Mouse (Mus musculus) forebrain, embryonic 10.5 days (tissue): ENCODE measurements around the gene Lsp1. TPM values are rescaled to one million over a fixed set of nuclear protein-coding genes. Genes with fewer than 3 reads are reported as not detected.

Experiments
- DNase-seq: peaks from one replicate; pipeline ENCODE4 v3.0.0-alpha.2; 2017; ENCODE audit warnings: low spot score; ENCODE audit errors: extremely low spot score
- H3K27ac ChIP-seq: fragments of 300-500 bp; sonication (generic); 2 replicates; pipeline ENCODE4 v1.5.1; 2016; ENCODE audit warnings: mild to moderate bottlenecking
- H3K27me3 ChIP-seq: fragments of 300-500 bp; sonication (generic); 2 replicates; pipeline ENCODE4 v1.6.1; 2016; ENCODE audit warnings: mild to moderate bottlenecking; ENCODE audit not compliant: poor library complexity, severe bottlenecking
- H3K36me3 ChIP-seq: fragments of 300-500 bp; sonication (generic); replicated peaks from 2 replicates; pipeline ENCODE4 v1.6.1; 2016; ENCODE audit warnings: mild to moderate bottlenecking, moderate library complexity
- H3K4me1 ChIP-seq: fragments of 300-500 bp; sonication (generic); 2 replicates; pipeline ENCODE4 v1.6.1; 2016
- H3K4me3 ChIP-seq: fragments of 300-500 bp; sonication (generic); 2 replicates; pipeline ENCODE4 v1.5.1; 2016; ENCODE audit warnings: mild to moderate bottlenecking, moderate library complexity
- H3K9me3 ChIP-seq: fragments of 300-500 bp; sonication (generic); 2 replicates; pipeline ENCODE4 v1.6.1; 2016; ENCODE audit warnings: mild to moderate bottlenecking, moderate library complexity
- WGBS: fragments of 180-500 bp; shearing (Covaris S2); methylation state at CpG from one replicate; pipeline ENCODE4 v1.1.7; 2016; 5-methylcytosine and 5-hydroxymethylcytosine counted together
- polyA plus RNA-seq: library from polyadenylated mRNA; unstranded; fragments of >200 nt; fragmentation: Nextera tagmentation; extraction: Ambion mirVana; gene quantifications from 2 replicates; pipeline ENCODE4 v1.2.1, GENCODE M21; 2016

The Lsp1 gene
- polyA plus RNA-seq, 1 experiment from 2014 or later: 12.0 TPM

GRCm38 (mm10) chr7:142520331-142520730 is 59.7 kb downstream of the Lsp1 start:
- Histone ChIP-seq H3K27me3 (no peaks in the 10 kb centered on the region), H3K4me1 (peaks cover 47% of the 10 kb centered on the region), H3K27ac (0 out of 2 replicates have a peak overlapping the region, but pooled peaks have one; percentile 3), H3K4me3 (no peak overlapping the region), H3K36me3 (no peaks in the 10 kb centered on the region), H3K9me3 (no peaks in the 10 kb centered on the region)
- DNase-seq: no peak
- 92% methylated on average over 4 of the region's 4 CpGs for WGBS

GRCm38 (mm10) chr7:142522352-142522751 is 61.7 kb downstream of the Lsp1 start:
- no peaks in the 10 kb centered on the region for H3K9me3 ChIP-seq
- no peaks in the 10 kb centered on the region for H3K36me3 ChIP-seq
- no peaks in the 10 kb centered on the region for H3K27me3 ChIP-seq
- H3K4me3 ChIP-seq: no peak overlapping the region
- DNase-seq: peak; percentile 53
- WGBS: 16% methylated on average over 4 of the region's 4 CpGs
- peaks cover 50% of the 10 kb centered on the region for H3K4me1 ChIP-seq
- peak overlapping the region; percentile 89 for H3K27ac ChIP-seq

- H3K27me3 ChIP-seq: no peaks in the 10 kb centered on the region
- H3K9me3 ChIP-seq: no peaks in the 10 kb centered on the region
- no peaks in the 10 kb centered on the region for H3K36me3 ChIP-seq
- 51% methylated on average over 17 of the region's 17 CpGs for WGBS
- no peak for DNase-seq
- peak overlapping the region; percentile 89 for H3K27ac ChIP-seq
- no peak overlapping the region for H3K4me3 ChIP-seq
- H3K4me1 ChIP-seq: peaks cover 52% of the 10 kb centered on the region
Observed at GRCm38 (mm10) chr7:142523200-142523990, 62.8 kb downstream of the Lsp1 start.

GRCm38 (mm10) chr7:142525342-142526178 is 65.0 kb downstream of the Lsp1 start:
- Histone ChIP-seq H3K27ac (peak overlapping the region; percentile 89), H3K36me3 (no peaks in the 10 kb centered on the region), H3K27me3 (no peaks in the 10 kb centered on the region), H3K9me3 (no peaks in the 10 kb centered on the region), H3K4me1 (peaks cover 52% of the 10 kb centered on the region), H3K4me3 (peak overlapping the region; percentile 8; the same call in 1 of the 2 replicates)
- DNase-seq: peak; percentile 37
- 31% methylated on average over 13 of the region's 13 CpGs for WGBS

GRCm38 (mm10) chr7:142529350-142529749 is 68.7 kb downstream of the Lsp1 start:
- no peak overlapping the region for H3K27ac ChIP-seq
- H3K27me3 ChIP-seq: no peaks in the 10 kb centered on the region
- H3K4me1 ChIP-seq: peaks cover 55% of the 10 kb centered on the region
- 84% methylated on average over 10 of the region's 10 CpGs for WGBS
- no peaks in the 10 kb centered on the region for H3K36me3 ChIP-seq
- H3K9me3 ChIP-seq: no peaks in the 10 kb centered on the region
- no peak for DNase-seq
- H3K4me3 ChIP-seq: no peak overlapping the region

GRCm38 (mm10) chr7:142531973-142532521 is 71.4 kb downstream of the Lsp1 start:
- Histone ChIP-seq H3K9me3 (no peaks in the 10 kb centered on the region), H3K4me1 (peaks cover 43% of the 10 kb centered on the region), H3K36me3 (peaks cover 19% of the 10 kb centered on the region), H3K27ac (peak overlapping the region; percentile 97), H3K4me3 (peak overlapping the region; percentile 74; the same call in 1 of the 2 replicates), H3K27me3 (no peaks in the 10 kb centered on the region)
- WGBS: 82% methylated on average over 4 of the region's 4 CpGs
- no peak for DNase-seq

- Histone ChIP-seq H3K4me1 (peaks cover 46% of the 10 kb centered on the region), H3K4me3 (peak within 1 kb of the TSS; percentile 74), H3K36me3 (peaks cover 22% of the 10 kb centered on the region), H3K27me3 (no peaks in the 10 kb centered on the region), H3K27ac (peak within 1 kb of the TSS; percentile 97), H3K9me3 (no peaks in the 10 kb centered on the region)
- no peak for DNase-seq
- 10% methylated on average over 17 of the region's 17 CpGs for WGBS
Observed at GRCm38 (mm10) chr7:142532671-142533058, 72.1 kb downstream of the Lsp1 start, which contains the start of gene Mrpl23. Mrpl23 (plus strand) TSS chr7:142532686.

GRCm38 (mm10) chr7:142533059-142533855 is 72.6 kb downstream of the Lsp1 start:
- Histone ChIP-seq H3K27me3 (no peaks in the 10 kb centered on the region), H3K4me1 (peaks cover 52% of the 10 kb centered on the region), H3K9me3 (no peaks in the 10 kb centered on the region), H3K36me3 (peaks cover 22% of the 10 kb centered on the region), H3K27ac (peak overlapping the region; percentile 97), H3K4me3 (peak overlapping the region; percentile 74)
- WGBS: 1% methylated on average over 44 of the region's 44 CpGs
- DNase-seq: peak; percentile 84

GRCm38 (mm10) chr7:142535116-142535515 is 74.5 kb downstream of the Lsp1 start:
- Histone ChIP-seq H3K4me3 (no peak overlapping the region), H3K27ac (peak overlapping the region; percentile 97; the same call in 1 of the 2 replicates), H3K4me1 (peaks cover 70% of the 10 kb centered on the region), H3K9me3 (no peaks in the 10 kb centered on the region), H3K27me3 (no peaks in the 10 kb centered on the region), H3K36me3 (peaks cover 35% of the 10 kb centered on the region)
- no peak for DNase-seq
- WGBS: 90% methylated on average over 4 of the region's 4 CpGs

- no peak for DNase-seq
- WGBS: 97% methylated on average over 5 of the region's 5 CpGs
- Histone ChIP-seq H3K27me3 (no peaks in the 10 kb centered on the region), H3K4me1 (peaks cover 75% of the 10 kb centered on the region), H3K27ac (peak overlapping the region; percentile 97; the same call in 1 of the 2 replicates), H3K4me3 (no peak overlapping the region), H3K9me3 (no peaks in the 10 kb centered on the region), H3K36me3 (peaks cover 41% of the 10 kb centered on the region)
Observed at GRCm38 (mm10) chr7:142535832-142536231, 75.2 kb downstream of the Lsp1 start.

GRCm38 (mm10) chr7:142537181-142537580 is 76.6 kb downstream of the Lsp1 start:
- peaks cover 52% of the 10 kb centered on the region for H3K36me3 ChIP-seq
- H3K4me3 ChIP-seq: no peak overlapping the region
- no peak for DNase-seq
- H3K27me3 ChIP-seq: no peaks in the 10 kb centered on the region
- H3K9me3 ChIP-seq: no peaks in the 10 kb centered on the region
- H3K4me1 ChIP-seq: peaks cover 81% of the 10 kb centered on the region
- WGBS: 60% methylated on average over 5 of the region's 5 CpGs
- peak overlapping the region; percentile 83 for H3K27ac ChIP-seq

GRCm38 (mm10) chr7:142537879-142538278 is 77.3 kb downstream of the Lsp1 start:
- H3K27ac ChIP-seq: peak overlapping the region; percentile 83
- DNase-seq: peak; percentile 87
- no peaks in the 10 kb centered on the region for H3K9me3 ChIP-seq
- 6% methylated on average over 6 of the region's 6 CpGs for whole genome bisulfite sequencing
- H3K27me3 ChIP-seq: no peaks in the 10 kb centered on the region
- peak overlapping the region; percentile 0; the same call in 1 of the 2 replicates for H3K4me3 ChIP-seq
- H3K4me1 ChIP-seq: peaks cover 81% of the 10 kb centered on the region
- H3K36me3 ChIP-seq: peaks cover 52% of the 10 kb centered on the region
